15 mouse cellular contexts compared by ENCODE assay signal in genomic region chr9:63786026-63786670, GRCm38 (mm10). TPM values are rescaled to one million over a fixed set of nuclear protein-coding genes. Genes with fewer than 3 reads are reported as not detected.
DNase-seq lines count a peak whose midpoint lies in the region; ATAC-seq and TF ChIP-seq lines count a peak whose summit lies in the region.
"Had no signal": no experiment of that assay in that cellular context is flagged by ENCODE, and none has a peak within 500 bp of the region (broad histone marks: within the 10 kb centered on the region; RNA-seq: fewer than 3 reads in every experiment).

No protein-coding gene starts in this region.

- no peak overlapping the region for H3K9ac ChIP-seq in heart, embryonic 12.5 days
- H3K9ac ChIP-seq in heart, adult 2 months (ENCODE audit: low read depth, low read length), result no peak overlapping the region
- no peak overlapping the region for H3K9ac ChIP-seq in midbrain, embryonic 14.5 days (replicated peaks; ENCODE audit: low read length)
- no peak overlapping the region for H3K9ac ChIP-seq in limb, embryonic 11.5 days (ENCODE audit: low read length)
- H3K9ac ChIP-seq in stomach, embryonic 15.5 days, result no peak overlapping the region
- H3K9ac ChIP-seq: limb, embryonic 13.5 days; neural tube, embryonic 12.5 days had no signal

- no peak overlapping the region for H3K4me3 ChIP-seq in heart, embryonic 12.5 days
- H3K4me3 ChIP-seq in heart, adult 2 months, result no peak overlapping the region
- no peak overlapping the region for H3K4me3 ChIP-seq in midbrain, embryonic 10.5 days
- no peak overlapping the region for H3K4me3 ChIP-seq in midbrain, embryonic 14.5 days (replicated peaks; ENCODE audit: low read depth, low read length)
- H3K4me3 ChIP-seq in limb, embryonic 11.5 days (ENCODE audit: low read depth, low read length), result no peak overlapping the region
- no peak overlapping the region for H3K4me3 ChIP-seq in stomach, embryonic 15.5 days (replicated peaks)
- H3K4me3 ChIP-seq: erythroblast, embryonic 14.5 days; limb, embryonic 13.5 days; neural tube, embryonic 12.5 days had no signal

- no peaks in the 10 kb centered on the region for H3K36me3 ChIP-seq in heart, embryonic 12.5 days
- no peaks in the 10 kb centered on the region for H3K36me3 ChIP-seq in heart, adult 2 months (ENCODE audit: control insufficient read depth, insufficient read depth, low read length)
- H3K36me3 ChIP-seq in midbrain, embryonic 10.5 days, result no peaks in the 10 kb centered on the region
- H3K36me3 ChIP-seq in midbrain, embryonic 14.5 days (ENCODE audit: control insufficient read depth, insufficient read depth, low read length), result no peaks in the 10 kb centered on the region
- H3K36me3 ChIP-seq in limb, embryonic 11.5 days (ENCODE audit: control insufficient read depth, insufficient read depth, low read length), result no peaks in the 10 kb centered on the region
- no peaks in the 10 kb centered on the region for H3K36me3 ChIP-seq in stomach, embryonic 15.5 days
- H3K36me3 ChIP-seq: G1E; limb, embryonic 13.5 days; neural tube, embryonic 12.5 days had no signal

- no peaks in the 10 kb centered on the region for H3K79me2 ChIP-seq in heart, adult 2 months (replicated peaks; ENCODE audit: control insufficient read depth, insufficient read depth, low read length)

- peaks cover 65% of the 10 kb centered on the region for H3K4me1 ChIP-seq in heart, embryonic 12.5 days (replicated peaks)
- H3K4me1 ChIP-seq in heart, adult 2 months (ENCODE audit: control insufficient read depth, insufficient read depth, low read length), result peaks cover 15% of the 10 kb centered on the region
- peaks cover 58% of the 10 kb centered on the region for H3K4me1 ChIP-seq in midbrain, embryonic 10.5 days
- 0 out of 2 replicates have a peak, but pooled peaks cover 3% of the 10 kb centered on the region for H3K4me1 ChIP-seq in midbrain, embryonic 14.5 days (ENCODE audit: control insufficient read depth, insufficient read depth, low read length)
- H3K4me1 ChIP-seq in limb, embryonic 11.5 days (ENCODE audit: control insufficient read depth, insufficient read depth, low read length), result peaks cover 37% of the 10 kb centered on the region
- peaks cover 32% of the 10 kb centered on the region for H3K4me1 ChIP-seq in stomach, embryonic 15.5 days

- H3K27ac ChIP-seq in heart, embryonic 12.5 days (ENCODE audit: poor library complexity, severe bottlenecking), result 0 out of 2 replicates have a peak overlapping the region, but pooled peaks have one; percentile 10
- H3K27ac ChIP-seq in heart, adult 2 months, result no peak overlapping the region
- peak overlapping the region; percentile 63 for H3K27ac ChIP-seq in midbrain, embryonic 10.5 days (replicated peaks)
- no peak overlapping the region for H3K27ac ChIP-seq in midbrain, embryonic 14.5 days (replicated peaks; ENCODE audit: low read depth, low read length)
- peak overlapping the region; percentile 45; the same call in 1 of the 2 replicates for H3K27ac ChIP-seq in limb, embryonic 11.5 days (replicated peaks; ENCODE audit: low read depth, low read length)
- H3K27ac ChIP-seq in stomach, embryonic 15.5 days, result no peak overlapping the region
- H3K27ac ChIP-seq: hindbrain, postnatal 0 days; limb, embryonic 13.5 days; neural tube, embryonic 12.5 days had no signal

- 16% methylated on average over 5 of the region's 5 CpGs for WGBS in heart, embryonic 12.5 days
- 53% methylated on average over 5 of the region's 5 CpGs for WGBS in heart, adult 2 months
- 24% methylated on average over 5 of the region's 5 CpGs for WGBS in midbrain, embryonic 10.5 days
- WGBS in midbrain, embryonic 14.5 days, result 14% methylated on average over 5 of the region's 5 CpGs
- 14% methylated on average over 5 of the region's 5 CpGs for WGBS in limb, embryonic 11.5 days
- WGBS in stomach, embryonic 15.5 days, result 18% methylated on average over 5 of the region's 5 CpGs

- ATAC-seq in heart, embryonic 12.5 days (ENCODE audit: insufficient number of reproducible peaks, low FRiP score), result no peak
- ATAC-seq in midbrain, embryonic 14.5 days (ENCODE audit: low FRiP score, low TSS enrichment), result no peak
- no peak for ATAC-seq in limb, embryonic 11.5 days (ENCODE audit: insufficient number of reproducible peaks, low FRiP score, low TSS enrichment, low read depth)
- ATAC-seq in stomach, embryonic 15.5 days (ENCODE audit: insufficient read depth, low FRiP score, low read depth), result peak; percentile 57; the same call in 1 of the 2 replicates
- ATAC-seq: hindbrain, postnatal 0 days had no signal

- DNase-seq in heart, adult 2 months, result no peak
- no peak for DNase-seq in midbrain, embryonic 10.5 days (ENCODE audit: low spot score)
- no peak for DNase-seq in midbrain, embryonic 14.5 days
- no peak for DNase-seq in limb, embryonic 11.5 days (ENCODE audit: low spot score)
- no peak for DNase-seq in gastrocnemius, postnatal 4 days (ENCODE audit: low spot score in 2 of 2)
- DNase-seq in MN1 (ENCODE audit: low spot score), result no peak
- DNase-seq: heart, postnatal 10 days; kidney, postnatal 10 days had no signal

- intact Hi-C loops in heart, adult 2 months (cut with DNase I), result no loop called here

- no peak for TF ChIP-seq EP300 in heart, adult 2 months (IDR thresholded peaks at IDR 0.05; ENCODE audit: insufficient read depth, low read depth, low read length)

- H3K27me3 ChIP-seq in heart, embryonic 12.5 days (replicated peaks), result no peaks in the 10 kb centered on the region
- no peaks in the 10 kb centered on the region for H3K27me3 ChIP-seq in heart, adult 2 months (ENCODE audit: control insufficient read depth, insufficient read depth, low read length)
- peaks cover 40% of the 10 kb centered on the region for H3K27me3 ChIP-seq in midbrain, embryonic 10.5 days (ENCODE audit: low read depth, poor library complexity, severe bottlenecking)
- H3K27me3 ChIP-seq in midbrain, embryonic 14.5 days (ENCODE audit: control insufficient read depth, insufficient read depth, low read length), result no peaks in the 10 kb centered on the region
- H3K27me3 ChIP-seq in limb, embryonic 11.5 days (ENCODE audit: control insufficient read depth, insufficient read depth, low read length), result no peaks in the 10 kb centered on the region
- no peaks in the 10 kb centered on the region for H3K27me3 ChIP-seq in stomach, embryonic 15.5 days (replicated peaks)
- H3K27me3 ChIP-seq: limb, embryonic 13.5 days had no signal

- no peaks in the 10 kb centered on the region for H3K9me3 ChIP-seq in heart, embryonic 12.5 days (replicated peaks)
- H3K9me3 ChIP-seq in midbrain, embryonic 10.5 days (replicated peaks), result no peaks in the 10 kb centered on the region
- H3K9me3 ChIP-seq in midbrain, embryonic 14.5 days (ENCODE audit: control insufficient read depth, low read length), result no peaks in the 10 kb centered on the region
- no peaks in the 10 kb centered on the region for H3K9me3 ChIP-seq in limb, embryonic 11.5 days (ENCODE audit: control insufficient read depth, low read length)
- no peaks in the 10 kb centered on the region for H3K9me3 ChIP-seq in stomach, embryonic 15.5 days
- H3K9me3 ChIP-seq: G1E; limb, embryonic 13.5 days; neural tube, embryonic 12.5 days had no signal

- no peak for TF ChIP-seq POLR2A in heart, adult 2 months (IDR thresholded peaks at IDR 0.05; ENCODE audit: insufficient read depth, low read depth, low read length)

- H3K4me2 ChIP-seq in heart, embryonic 12.5 days, result no peak overlapping the region
- no peak overlapping the region for H3K4me2 ChIP-seq in midbrain, embryonic 14.5 days (ENCODE audit: low read length)
- no peak overlapping the region for H3K4me2 ChIP-seq in limb, embryonic 11.5 days (ENCODE audit: low read depth, severe bottlenecking)
- no peak overlapping the region for H3K4me2 ChIP-seq in stomach, embryonic 15.5 days
- H3K4me2 ChIP-seq: limb, embryonic 13.5 days; neural tube, embryonic 12.5 days had no signal

- no peak for TF ChIP-seq CTCF in heart, adult 2 months (IDR thresholded peaks at IDR 0.05)

RNA-seq across cellular contexts. Expression of gene Smad3, which starts 28.4 kb away (rescaled TPM):
- polyA plus RNA-seq in heart, embryonic 12.5 days (2016; fragmentation: Nextera tagmentation; extraction: Ambion mirVana), result 17.0 and 18.9 TPM in 2 replicates
- 10 to 100 TPM; 12.4 to 13.0 TPM for total RNA-seq in heart, adult 2 months (2021)
- 18.4 and 24.0 TPM in 2 replicates for polyA plus RNA-seq in heart, adult 2 months (2012; rRNA removed)
- 21.7 and 22.5 TPM in 2 replicates for polyA plus RNA-seq in midbrain, embryonic 10.5 days (2016; fragmentation: Nextera tagmentation; extraction: Ambion mirVana)
- polyA plus RNA-seq in midbrain, embryonic 14.5 days (2014; fragmentation: Nextera tagmentation; extraction: Ambion mirVana), result 4.9 and 7.7 TPM in 2 replicates
- polyA plus RNA-seq in limb, embryonic 11.5 days (2014; fragmentation: Nextera tagmentation; extraction: Ambion mirVana), result 21.0 and 24.0 TPM in 2 replicates
- polyA plus RNA-seq in stomach, embryonic 15.5 days (2015; fragmentation: Nextera tagmentation; extraction: Ambion mirVana), result 17.5 and 19.6 TPM in 2 replicates
- total RNA-seq in gastrocnemius, postnatal 4 days (2021), result 10 to 100 TPM; 42.9 to 44.6 TPM

Comparison
In these comparisons a context has a peak if more than half of its experiments do, and no peak if none do; other contexts are left out.
1. H3K27ac ChIP-seq: peak in heart, embryonic 12.5 days (single experiment), midbrain, embryonic 10.5 days (single experiment) and limb, embryonic 11.5 days (single experiment); none in heart, adult 2 months (single experiment), midbrain, embryonic 14.5 days (single experiment) and stomach, embryonic 15.5 days (single experiment).